Mouse (Mus musculus): ENCODE measurements around the gene Ccnl2. TPM values are rescaled to one million over a fixed set of nuclear protein-coding genes. Genes with fewer than 3 reads are reported as not detected.
A peak's percentile ranks its signal among the peaks of the same experiment; 100 is the strongest.

Ccnl2 gene
- total RNA-seq, 2 experiments from 2014 or later = 75.5 to 83.2 TPM

- no peak for DNase-seq (ENCODE audit: low spot score in 2 of 2)
Observed at GRCm38 (mm10) chr4:155861787-155862186, 49.5 kb downstream of the Ccnl2 start.

DNA sequence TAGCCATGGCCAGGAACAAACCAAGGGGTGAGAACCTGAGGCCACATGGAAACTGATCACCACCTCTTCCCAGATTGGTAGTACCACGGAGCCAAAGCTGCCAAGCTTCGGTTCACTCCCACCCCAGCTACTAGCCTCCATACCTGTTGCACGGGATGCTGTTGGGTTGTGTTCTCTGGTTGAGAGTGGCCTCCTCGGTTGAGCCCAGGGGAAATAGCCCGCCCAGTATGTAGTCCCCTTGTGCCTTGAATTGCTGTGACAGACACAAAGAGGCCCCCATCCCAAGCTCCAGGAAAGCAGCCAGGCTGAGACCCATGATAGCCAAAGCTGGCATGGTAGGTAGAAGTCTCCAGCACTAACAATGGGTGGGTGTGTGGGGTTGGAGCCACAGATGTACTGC is 50.7 kb downstream of the Ccnl2 start, which contains the start of gene Tas1r3:
Gene Tas1r3 (minus strand): TSS at position 362 of the 400 bp plus-strand sequence.
- DNase-seq (ENCODE audit: low spot score in 2 of 2) = peak in 1 of 2 experiments; percentile 5

GRCm38 (mm10) chr4:155868614-155869298 is 56.5 kb downstream of the Ccnl2 start:
- DNase-seq (ENCODE audit: low spot score in 2 of 2) = no peak

DNA sequence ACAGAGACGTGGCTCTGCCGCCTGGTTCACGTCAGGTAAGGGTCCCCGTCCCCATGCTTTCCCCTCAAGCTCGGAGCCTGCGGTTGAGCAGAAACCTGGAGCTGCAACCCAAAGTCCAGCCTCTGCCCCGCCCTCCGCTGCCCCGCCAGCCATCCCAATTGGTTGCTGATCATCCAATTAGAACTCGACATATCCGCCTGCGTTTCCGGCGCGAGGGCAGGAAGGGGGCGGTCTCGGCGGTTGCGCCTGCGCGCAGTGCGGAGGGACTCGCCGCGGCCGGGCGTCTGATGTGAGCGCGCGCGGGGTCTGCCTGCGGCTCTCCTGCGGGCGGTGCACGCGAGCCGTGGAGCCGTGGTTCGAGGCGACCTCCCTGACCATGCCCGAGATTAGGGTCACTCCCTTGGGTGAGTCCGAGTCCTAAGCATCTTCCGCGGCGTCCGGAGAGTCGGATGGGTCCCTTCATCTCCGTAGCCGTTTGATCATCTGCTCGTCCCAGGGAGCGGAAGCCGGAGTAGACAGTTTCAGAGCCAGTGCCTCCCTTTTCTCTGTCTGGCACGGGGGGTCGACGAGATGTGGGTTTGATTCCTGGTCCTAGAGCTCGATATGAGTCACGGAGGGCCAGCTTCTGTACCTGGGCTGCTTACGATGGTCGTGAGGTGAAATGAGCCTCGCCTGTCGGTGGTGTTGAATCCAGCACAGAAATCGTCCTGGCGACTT is 57.2 kb downstream of the Ccnl2 start, which contains the start of the genes Cptp and Ints11:
Gene Cptp (minus strand): TSS at position 124 of the 717 bp plus-strand sequence.
Gene Ints11 (plus strand): TSS at position 230 of the 717 bp plus-strand sequence.
- DNase-seq (ENCODE audit: low spot score in 2 of 2) = peak; percentile 94 to 97

GRCm38 (mm10) chr4:155871404-155871803 is 59.1 kb downstream of the Ccnl2 start:
- no peak for DNase-seq (ENCODE audit: low spot score in 2 of 2)

Small RNAs within 50 kb of the gene (microRNA-seq; reads per million reads assigned to microRNA genes)
- gene Gm27743 = 0 reads per million in 2 experiments

Other genes starting within 250 kb of the Ccnl2 start
- 10 to 100 TPM; 37.9 to 38.6 TPM for gene Slc35e2, start 211.1 kb upstream of the Ccnl2 start, total RNA-seq (2021)
- 10 to 100 TPM; 53.5 to 59.7 TPM for gene Cdk11b, start 187.6 kb upstream of the Ccnl2 start, total RNA-seq (2021)
- gene Gm10563, start 167.1 kb upstream of the Ccnl2 start, total RNA-seq (2021) = not detected
- gene Mmp23, start 159.1 kb upstream of the Ccnl2 start, total RNA-seq (2021) = 1 to 10 TPM; 2.7 to 4.1 TPM
- gene Mib2, start 143.3 kb upstream of the Ccnl2 start, total RNA-seq (2021) = 10 to 100 TPM; 89.1 to 96.6 TPM
- gene Fndc10, start 118.1 kb upstream of the Ccnl2 start, total RNA-seq (2021) = 10 to 100 TPM; 21.9 to 22.3 TPM
- 10 to 100 TPM; 77.2 to 81.7 TPM for gene Ssu72, start 107.7 kb upstream of the Ccnl2 start, total RNA-seq (2021)
- 10 to 100 TPM; 44.8 to 45.2 TPM for gene Tmem240, start 77.7 kb upstream of the Ccnl2 start, total RNA-seq (2021)
- gene Atad3a, start 51.4 kb upstream of the Ccnl2 start, total RNA-seq (2021) = 10 to 100 TPM; 68.7 to 71.4 TPM
- 10 to 100 TPM; 16.3 to 18.2 TPM for gene Vwa1, start 37.8 kb upstream of the Ccnl2 start, total RNA-seq (2021)
- 1 to 10 TPM; 3.5 to 4.5 TPM for gene Tmem88b, start 26.6 kb upstream of the Ccnl2 start, total RNA-seq (2021)
- not detected for gene Ankrd65, start 22.1 kb upstream of the Ccnl2 start, total RNA-seq (2021)
- 100 to 1,000 TPM; 109 to 114 TPM for gene Mrpl20, start 9.6 kb upstream of the Ccnl2 start, total RNA-seq (2021)
- 10 to 100 TPM; 66.7 to 77.0 TPM for gene Aurkaip1, start 18.8 kb downstream of the Ccnl2 start, total RNA-seq (2021)
- gene Mxra8, start 27.2 kb downstream of the Ccnl2 start, total RNA-seq (2021) = 10 to 100 TPM; 14.1 to 16.0 TPM
- gene Dvl1, start 34.9 kb downstream of the Ccnl2 start, total RNA-seq (2021) = 10 to 100 TPM; 69.5 to 82.8 TPM
- gene Tas1r3, start 50.9 kb downstream of the Ccnl2 start, total RNA-seq (2021) = under 1 TPM; 0.27 to 0.30 TPM
- 10 to 100 TPM; 28.1 to 32.2 TPM for gene Cptp, start 57.0 kb downstream of the Ccnl2 start, total RNA-seq (2021)
- gene Ints11, start 57.1 kb downstream of the Ccnl2 start, total RNA-seq (2021) = 10 to 100 TPM; 35.9 to 41.0 TPM
- 10 to 100 TPM; 68.1 to 77.0 TPM for gene Pusl1, start 79.3 kb downstream of the Ccnl2 start, total RNA-seq (2021)
- 100 to 1,000 TPM; 145 to 162 TPM for gene Acap3, start 79.3 kb downstream of the Ccnl2 start, total RNA-seq (2021)
- 10 to 100 TPM; 93.3 to 97.5 TPM for gene Ube2j2, start 131.3 kb downstream of the Ccnl2 start, total RNA-seq (2021)
- 10 to 100 TPM; 25.9 to 29.7 TPM for gene C1qtnf12, start 149.8 kb downstream of the Ccnl2 start, total RNA-seq (2021)
- gene B3galt6, start 180.2 kb downstream of the Ccnl2 start, total RNA-seq (2021) = 10 to 100 TPM; 10.6 to 11.6 TPM
- gene Sdf4, start 180.4 kb downstream of the Ccnl2 start, total RNA-seq (2021) = 100 to 1,000 TPM; 128 to 136 TPM
- gene Tnfrsf4, start 201.4 kb downstream of the Ccnl2 start, total RNA-seq (2021) = 1 to 10 TPM; 1.2 to 2.2 TPM
- gene Tnfrsf18, start 213.7 kb downstream of the Ccnl2 start, total RNA-seq (2021) = not detected
- under 1 TPM; 0.13 to 0.16 TPM for gene Ttll10, start 246.9 kb downstream of the Ccnl2 start, total RNA-seq (2021)

Measured in layer of hippocampus, postnatal 10 days (tissue).